Mouse (Mus musculus): ENCODE measurements around the gene Zp2. TPM values are rescaled to one million over a fixed set of nuclear protein-coding genes. Genes with fewer than 3 reads are reported as not detected.

The Zp2 gene
- polyA plus RNA-seq, 1 experiment = 0.08 TPM

DNA sequence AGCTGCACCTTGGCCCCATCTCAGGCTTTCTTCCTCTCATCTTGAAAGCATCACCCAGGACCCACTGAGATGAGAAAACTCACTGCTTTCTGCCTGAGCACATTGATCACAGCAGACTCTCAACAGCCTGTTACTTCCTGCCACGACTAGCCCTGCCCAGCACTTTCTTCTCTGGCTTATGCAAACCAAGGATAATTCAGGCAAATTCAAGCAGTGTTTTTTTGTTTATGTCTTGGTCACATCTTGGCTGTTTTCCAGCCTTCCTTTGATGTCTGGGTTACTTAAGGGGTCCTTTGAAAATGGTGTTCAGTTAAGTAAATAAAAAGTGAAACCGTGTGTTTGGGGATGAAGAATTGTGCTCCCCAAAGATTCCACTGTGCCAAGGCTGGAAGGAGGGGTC is 33.8 kb upstream of the Zp2 start:
- Histone ChIP-seq H3K27me3 (ENCODE audit: control insufficient read depth, insufficient read depth, insufficient read length) (no peaks in the 10 kb centered on the region), H3K36me3 (ENCODE audit: control insufficient read depth, insufficient read depth) (no peaks in the 10 kb centered on the region), H3K4me3 (no peak overlapping the region), H3K79me2 (ENCODE audit: control insufficient read depth, insufficient read depth) (no peaks in the 10 kb centered on the region), H3ac (ENCODE audit: control insufficient read depth, insufficient read length) (no peak overlapping the region), H3K4me2 (ENCODE audit: low read depth) (no peak overlapping the region)
- TF ChIP-seq POLR2AphosphoS2 (IDR thresholded peaks at IDR 0.05; ENCODE audit: insufficient read length, low read depth) = no peak
- TF ChIP-seq POLR2A (IDR thresholded peaks at IDR 0.05; ENCODE audit: insufficient read length, low read depth) = no peak
- no peak for TF ChIP-seq CEBPB (IDR thresholded peaks at IDR 0.05; ENCODE audit: insufficient read depth, poor library complexity, severe bottlenecking)
- no peak for TF ChIP-seq MYOG (IDR thresholded peaks at IDR 0.05; ENCODE audit: control insufficient read depth in 1 of 3, insufficient read depth in 1 of 3, insufficient read length in 2 of 3, low read depth in 2 of 3)
- TF ChIP-seq E2F4 (IDR thresholded peaks at IDR 0.05; ENCODE audit: insufficient read depth) = no peak
- TF ChIP-seq TCF3 (IDR thresholded peaks at IDR 0.05; ENCODE audit: insufficient read length, low read depth) = no peak
- no peak for TF ChIP-seq SRF (IDR thresholded peaks at IDR 0.05; ENCODE audit: control insufficient read depth, insufficient read length, low read depth)

DNA sequence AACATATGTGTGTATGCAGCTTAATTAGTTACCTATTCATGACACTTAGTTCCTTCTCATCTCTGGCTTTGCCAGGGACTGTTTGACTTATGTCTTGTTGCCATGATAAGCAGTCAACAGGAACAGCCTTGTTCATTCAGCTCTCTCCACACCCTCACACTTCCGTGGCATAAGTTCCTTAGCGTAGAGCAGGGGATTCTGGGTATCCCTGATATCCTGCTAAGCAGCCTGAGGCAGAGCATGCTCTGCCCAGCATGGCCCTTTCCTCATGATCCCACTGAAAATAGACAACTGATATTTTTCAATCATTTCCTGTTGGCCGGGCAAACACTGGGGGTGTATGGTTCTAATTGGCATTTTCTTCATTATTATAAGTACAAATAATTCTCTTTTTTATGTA is 32.5 kb upstream of the Zp2 start:
- no peak for TF ChIP-seq POLR2A (IDR thresholded peaks at IDR 0.05; ENCODE audit: insufficient read length, low read depth)
- no peak for TF ChIP-seq TCF3 (IDR thresholded peaks at IDR 0.05; ENCODE audit: insufficient read length, low read depth)
- TF ChIP-seq MAX (IDR thresholded peaks at IDR 0.05; ENCODE audit: low read depth) = no peak
- no peak for TF ChIP-seq SRF (IDR thresholded peaks at IDR 0.05; ENCODE audit: control insufficient read depth, insufficient read length, low read depth)
- no peak for TF ChIP-seq E2F4 (IDR thresholded peaks at IDR 0.05; ENCODE audit: insufficient read depth)
- TF ChIP-seq MYOG (IDR thresholded peaks at IDR 0.05; ENCODE audit: control insufficient read depth in 1 of 3, insufficient read depth in 1 of 3, insufficient read length in 2 of 3, low read depth in 2 of 3) = no peak
- no peak for TF ChIP-seq CEBPB (IDR thresholded peaks at IDR 0.05; ENCODE audit: insufficient read depth, poor library complexity, severe bottlenecking)
- TF ChIP-seq TCF12 (IDR thresholded peaks at IDR 0.05; ENCODE audit: insufficient read depth, poor library complexity, severe bottlenecking) = no peak
- TF ChIP-seq MYOD1 (IDR thresholded peaks at IDR 0.05; ENCODE audit: control insufficient read depth in 1 of 3, insufficient read length in 2 of 3, low read depth in 2 of 3) = no peak
- TF ChIP-seq POLR2AphosphoS2 (IDR thresholded peaks at IDR 0.05; ENCODE audit: insufficient read length, low read depth) = no peak
- Histone ChIP-seq H3K36me3 (ENCODE audit: control insufficient read depth, insufficient read depth) (no peaks in the 10 kb centered on the region), H3ac (ENCODE audit: control insufficient read depth, insufficient read length) (no peak overlapping the region), H3K27me3 (ENCODE audit: control insufficient read depth, insufficient read depth, insufficient read length) (no peaks in the 10 kb centered on the region), H3K79me2 (ENCODE audit: control insufficient read depth, insufficient read depth) (no peaks in the 10 kb centered on the region), H3K4me2 (ENCODE audit: low read depth) (no peak overlapping the region), H3K4me3 (no peak overlapping the region)

- no peak overlapping the region for H3K4me2 ChIP-seq (ENCODE audit: low read depth)
These were observed 29.8 kb upstream of the Zp2 start for GRCm38 (mm10) chr7:120174723-120175504.

DNA sequence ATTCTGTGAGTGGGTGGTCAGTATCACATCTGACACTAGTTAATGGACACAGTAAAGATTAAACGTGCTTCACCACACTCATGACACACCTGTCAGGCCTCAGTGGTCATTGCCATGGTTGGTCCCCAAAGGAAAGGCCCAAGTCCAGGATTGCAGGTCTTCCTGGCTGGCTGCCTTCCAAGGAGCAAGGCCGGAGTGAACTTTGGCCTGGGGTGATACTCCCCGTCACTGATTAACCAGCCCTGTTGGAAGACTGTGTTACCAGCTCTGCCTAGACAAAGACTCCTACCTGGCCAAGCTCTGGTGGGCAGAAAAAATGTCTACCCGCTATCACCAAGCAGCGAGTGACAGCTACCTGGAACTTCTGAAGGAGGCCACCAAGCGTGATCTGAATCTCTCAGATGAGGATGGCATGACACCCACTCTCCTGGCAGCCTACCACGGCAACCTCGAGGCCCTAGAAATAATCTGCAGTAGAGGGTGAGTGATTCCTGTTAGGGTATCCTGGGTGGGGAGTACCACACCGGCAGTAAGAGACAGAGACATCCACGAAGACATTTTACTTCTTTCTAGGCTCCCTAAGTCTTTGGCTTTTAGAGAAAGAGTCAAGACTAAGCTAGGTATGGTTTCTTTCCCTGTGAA is 28.6 kb upstream of the Zp2 start, which contains the start of gene Anks4b:
Gene Anks4b, plus strand, starts transcription at position 256 of the 642 bp plus-strand sequence.
- Histone ChIP-seq H3K27me3 (ENCODE audit: control insufficient read depth, insufficient read depth, insufficient read length) (no peaks in the 10 kb centered on the region), H3ac (ENCODE audit: control insufficient read depth, insufficient read length) (no peak within 1 kb of the TSS), H3K79me2 (ENCODE audit: control insufficient read depth, insufficient read depth) (no peaks in the 10 kb centered on the region), H3K36me3 (ENCODE audit: control insufficient read depth, insufficient read depth) (no peaks in the 10 kb centered on the region), H3K4me3 (no peak within 1 kb of the TSS), H3K4me2 (ENCODE audit: low read depth) (no peak within 1 kb of the TSS)
- TF ChIP-seq MYOG (IDR thresholded peaks at IDR 0.05; ENCODE audit: control insufficient read depth in 1 of 3, insufficient read depth in 1 of 3, insufficient read length in 2 of 3, low read depth in 2 of 3) (no peak), TCF12 (IDR thresholded peaks at IDR 0.05; ENCODE audit: insufficient read depth, poor library complexity, severe bottlenecking) (no peak), CEBPB (IDR thresholded peaks at IDR 0.05; ENCODE audit: insufficient read depth, poor library complexity, severe bottlenecking) (no peak), MAX (IDR thresholded peaks at IDR 0.05; ENCODE audit: low read depth) (no peak), MYOD1 (IDR thresholded peaks at IDR 0.05; ENCODE audit: control insufficient read depth in 1 of 3, insufficient read length in 2 of 3, low read depth in 2 of 3) (no peak), USF1 (IDR thresholded peaks at IDR 0.05; ENCODE audit: low read depth) (no peak), TCF3 (IDR thresholded peaks at IDR 0.05; ENCODE audit: insufficient read length, low read depth) (no peak), REST (IDR thresholded peaks at IDR 0.05; ENCODE audit: insufficient read depth, insufficient read length) (no peak)

More at GRCm38 (mm10) chr7:120174723-120175504, 29.8 kb upstream of the Zp2 start:
- Histone ChIP-seq H3ac (ENCODE audit: control insufficient read depth, insufficient read length) (no peak overlapping the region), H3K4me3 (no peak overlapping the region), H3K36me3 (ENCODE audit: control insufficient read depth, insufficient read depth) (no peaks in the 10 kb centered on the region), H3K27me3 (ENCODE audit: control insufficient read depth, insufficient read depth, insufficient read length) (no peaks in the 10 kb centered on the region), H3K79me2 (ENCODE audit: control insufficient read depth, insufficient read depth) (no peaks in the 10 kb centered on the region)
- TF ChIP-seq REST (IDR thresholded peaks at IDR 0.05; ENCODE audit: insufficient read depth, insufficient read length) (no peak), POLR2AphosphoS2 (IDR thresholded peaks at IDR 0.05; ENCODE audit: insufficient read length, low read depth) (no peak), MYOD1 (IDR thresholded peaks at IDR 0.05; ENCODE audit: control insufficient read depth in 1 of 3, insufficient read length in 2 of 3, low read depth in 2 of 3) (no peak), TCF3 (IDR thresholded peaks at IDR 0.05; ENCODE audit: insufficient read length, low read depth) (no peak), TCF12 (IDR thresholded peaks at IDR 0.05; ENCODE audit: insufficient read depth, poor library complexity, severe bottlenecking) (no peak), CEBPB (IDR thresholded peaks at IDR 0.05; ENCODE audit: insufficient read depth, poor library complexity, severe bottlenecking) (no peak), MAX (IDR thresholded peaks at IDR 0.05; ENCODE audit: low read depth) (no peak), MYOG (IDR thresholded peaks at IDR 0.05; ENCODE audit: control insufficient read depth in 1 of 3, insufficient read depth in 1 of 3, insufficient read length in 2 of 3, low read depth in 2 of 3) (no peak), POLR2A (IDR thresholded peaks at IDR 0.05; ENCODE audit: insufficient read length, low read depth) (no peak), SRF (IDR thresholded peaks at IDR 0.05; ENCODE audit: control insufficient read depth, insufficient read length, low read depth) (no peak), E2F4 (IDR thresholded peaks at IDR 0.05; ENCODE audit: insufficient read depth) (no peak)

All from myocyte (in vitro differentiated cells).